Mouse (Mus musculus) embryo, embryonic 10.5 days (tissue): ENCODE measurements at regions not wholly inside any gene's neighbourhood (a gene's known extent, or its start where the extent isn't known, plus 50 kb on each side); places are given as distances from the start of the nearest gene placed in this dataset.

Experiments used
- DNase-seq: peaks from one replicate; pipeline ENCODE4 v3.0.0-alpha.2; 2015; ENCODE audit warnings: low spot score

GRCm38 (mm10) chr12:28922236-28922635 is 170.6 kb downstream of the Eipr1 start:
- DNase-seq: no peak

GRCm38 (mm10) chr12:28925206-28925605 is 173.6 kb downstream of the Eipr1 start:
- no peak for DNase-seq

GRCm38 (mm10) chr12:28939936-28940335 is 188.3 kb downstream of the Eipr1 start:
- DNase-seq: no peak

- DNase-seq: peak; percentile 55
Measured at GRCm38 (mm10) chr12:28948889-28949288, 197.3 kb downstream of the Eipr1 start.

- DNase-seq: peak; percentile 6
Measured at GRCm38 (mm10) chr12:28949307-28949706, 197.7 kb downstream of the Eipr1 start.

- no peak for DNase-seq
Measured at GRCm38 (mm10) chr12:28957155-28957554, 205.6 kb downstream of the Eipr1 start.

GRCm38 (mm10) chr12:28958661-28959060 is 207.1 kb downstream of the Eipr1 start:
- no peak for DNase-seq

GRCm38 (mm10) chr12:28969671-28970379 is 218.2 kb downstream of the Eipr1 start:
- DNase-seq: no peak

GRCm38 (mm10) chr12:28974571-28975041 is 223.0 kb downstream of the Eipr1 start:
- DNase-seq: peak; percentile 57

- no peak for DNase-seq
Measured at GRCm38 (mm10) chr12:28975249-28975648, 223.6 kb downstream of the Eipr1 start.

- DNase-seq: no peak
Measured at GRCm38 (mm10) chr12:28979679-28980078, 228.1 kb downstream of the Eipr1 start.

- no peak for DNase-seq
Measured at GRCm38 (mm10) chr12:28986214-28986613, 234.6 kb downstream of the Eipr1 start.

GRCm38 (mm10) chr12:28997474-28998192 is 246.0 kb downstream of the Eipr1 start:
- peak; percentile 36 for DNase-seq

- DNase-seq: peak; percentile 67
Measured at GRCm38 (mm10) chr12:28999963-29000451, 248.4 kb downstream of the Eipr1 start.

- no peak for DNase-seq
Measured at GRCm38 (mm10) chr12:29004504-29004903, 252.9 kb downstream of the Eipr1 start.

- no peak for DNase-seq
Measured at GRCm38 (mm10) chr12:29014601-29015000, 263.0 kb downstream of the Eipr1 start.

GRCm38 (mm10) chr12:29015200-29015862 is 263.7 kb downstream of the Eipr1 start:
- peak; percentile 70 for DNase-seq

- DNase-seq: no peak
Measured at GRCm38 (mm10) chr12:29021152-29021551, 269.5 kb downstream of the Eipr1 start.

- DNase-seq: no peak
Measured at GRCm38 (mm10) chr12:29028171-29028570, 276.6 kb downstream of the Eipr1 start.

GRCm38 (mm10) chr12:29029461-29029860 is 277.9 kb downstream of the Eipr1 start:
- DNase-seq: peak; percentile 26

GRCm38 (mm10) chr12:29046009-29046408 is 294.4 kb downstream of the Eipr1 start:
- DNase-seq: no peak

GRCm38 (mm10) chr12:29048596-29048995 is 297.0 kb downstream of the Eipr1 start:
- peak; percentile 38 for DNase-seq

GRCm38 (mm10) chr12:29049105-29049511 is 297.5 kb downstream of the Eipr1 start:
- peak; percentile 93 for DNase-seq
